Mouse (Mus musculus) cortical plate, adult 2 months (tissue): ENCODE data around the gene Ccdc3. TPM values are rescaled to one million over a fixed set of nuclear protein-coding genes. Genes with fewer than 3 reads are reported as not detected.

ENCODE experiments used
- H3K27ac ChIP-seq: fragments of 200-500 bp; 2 replicates; pipeline ENCODE4 v1.5.1; 2012; ENCODE audit warnings: low read length, control low read depth, inconsistent platforms; ENCODE audit not compliant: insufficient read depth
- H3K4me1 ChIP-seq: fragments of 200-500 bp; 2 replicates; pipeline ENCODE4 v1.6.1; 2011; ENCODE audit warnings: low read length; ENCODE audit not compliant: control insufficient read depth, insufficient read depth
- H3K4me3 ChIP-seq: fragments of 200-500 bp; 2 replicates; pipeline ENCODE4 v1.5.1; 2011; ENCODE audit warnings: mild to moderate bottlenecking, low read length, control low read depth; ENCODE audit not compliant: insufficient read depth
- CTCF ChIP-seq: fragments of 200-500 bp; IDR thresholded peaks from 2 replicates; pipeline ENCODE4 v1.5.1; 2011; ENCODE audit warnings: mild to moderate bottlenecking, control low read depth, low read length; ENCODE audit not compliant: insufficient read depth; ENCODE audit errors: extremely low read depth
- POLR2A ChIP-seq: fragments of 200-500 bp; IDR thresholded peaks from 2 replicates; pipeline ENCODE4 v1.6.1; 2011; ENCODE audit warnings: mild to moderate bottlenecking, low read length, control low read depth; ENCODE audit not compliant: insufficient read depth; ENCODE audit errors: extremely low read depth
- polyA plus RNA-seq: library from polyadenylated mRNA; depleted of rRNA; stranded (reverse); fragments of >200 nt; gene quantifications from 2 replicates; pipeline ENCODE4 v1.2.3, GENCODE M21; 2012

Ccdc3 gene
- polyA plus RNA-seq, 1 experiment, result 11.4 TPM

DNA sequence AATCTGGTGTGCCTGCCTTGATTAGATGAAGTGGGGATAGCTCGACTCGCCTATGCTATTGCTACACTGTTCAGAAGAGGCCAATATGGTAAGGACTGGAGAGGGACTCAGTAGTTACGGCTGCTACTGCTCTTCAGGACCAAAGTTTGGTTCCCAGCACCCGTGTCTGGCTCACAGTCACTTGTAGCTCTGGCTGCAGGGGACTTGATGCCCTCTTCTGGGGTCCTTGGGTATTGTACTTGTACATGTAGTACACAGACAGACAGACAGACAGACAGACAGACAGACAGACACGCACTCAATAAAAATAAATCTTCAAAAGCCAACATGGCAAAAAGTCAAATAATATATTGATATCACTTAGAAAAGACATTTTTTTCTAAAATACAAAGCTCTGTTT lies 17.1 kb downstream of the Ccdc3 start:
- H3K27ac ChIP-seq, result no peak overlapping the region
- TF ChIP-seq POLR2A, result no peak
- no peak for TF ChIP-seq CTCF
- no peaks in the 10 kb centered on the region for H3K4me1 ChIP-seq
- no peak overlapping the region for H3K4me3 ChIP-seq

DNA sequence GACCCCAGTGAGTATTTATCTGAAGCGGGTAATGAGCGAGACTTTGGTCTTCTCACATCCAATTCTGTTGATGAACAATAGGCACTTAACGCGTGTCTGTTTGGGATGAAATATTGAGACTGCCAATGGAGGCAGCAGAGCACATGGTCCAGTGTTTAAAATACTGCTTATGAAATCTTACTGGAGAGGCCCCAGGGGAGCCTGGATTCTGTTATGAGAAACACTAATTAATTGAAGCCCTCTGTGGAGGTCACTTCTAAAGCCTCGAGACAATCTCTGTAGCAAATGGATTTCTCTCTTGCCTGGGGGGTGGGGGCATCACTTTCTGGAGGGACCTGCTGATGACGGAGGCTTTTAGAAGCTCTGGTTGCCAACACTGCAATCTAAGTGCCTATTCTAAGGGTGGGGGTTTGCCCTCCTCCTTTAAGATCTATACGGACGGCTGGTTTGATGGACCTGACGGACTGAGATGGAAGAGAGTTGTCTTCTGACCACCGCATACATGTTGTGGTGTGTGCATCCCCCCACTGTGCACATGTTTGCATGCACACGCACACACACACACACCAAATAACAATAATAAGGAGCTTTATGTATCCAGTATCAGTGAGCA lies 22.8 kb downstream of the Ccdc3 start:
- TF ChIP-seq CTCF (no peak), POLR2A (no peak)
- Histone ChIP-seq H3K4me1 (peaks cover 6% of the 10 kb centered on the region; the same call in 1 of the 2 replicates), H3K4me3 (no peak overlapping the region), H3K27ac (no peak overlapping the region)

DNA sequence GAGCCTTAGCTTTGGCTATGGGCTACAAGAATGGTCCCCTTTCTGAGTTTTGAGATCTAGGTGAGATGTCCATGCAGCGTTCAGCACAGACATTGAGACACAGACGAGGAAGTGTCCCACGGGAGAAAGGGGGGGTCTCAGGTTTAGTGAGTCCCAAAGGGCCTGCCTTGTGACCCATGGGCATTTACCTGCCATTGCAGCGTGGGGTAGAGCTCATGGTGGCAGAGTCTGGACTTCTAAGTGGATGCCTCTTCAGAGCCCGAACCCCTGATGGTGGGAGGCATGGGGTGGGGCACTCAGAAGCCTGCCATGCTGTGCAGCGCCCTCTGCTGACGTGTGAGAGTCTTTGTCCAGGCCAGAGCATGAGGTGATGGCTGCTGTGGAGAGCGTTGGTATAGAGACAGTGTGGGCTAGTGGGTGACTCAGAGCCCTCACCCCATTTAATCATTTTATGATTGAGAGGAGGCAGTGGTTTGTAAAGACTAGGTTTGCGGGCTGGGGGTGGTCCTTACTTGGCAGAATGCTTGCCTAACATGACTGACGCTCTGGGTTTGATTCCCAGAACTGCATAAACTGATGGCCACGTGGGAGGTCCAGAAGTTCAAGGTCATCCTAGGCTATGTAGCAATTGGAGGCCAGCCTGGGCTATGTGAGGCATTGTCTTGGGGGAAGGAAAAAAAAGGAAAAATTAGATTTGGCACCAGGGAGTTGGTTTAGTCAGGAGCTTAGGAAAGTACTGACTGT lies 23.6 kb downstream of the Ccdc3 start:
- TF ChIP-seq POLR2A, result no peak
- 0 out of 2 replicates have a peak, but pooled peaks have one; percentile 32 for TF ChIP-seq CTCF
- Histone ChIP-seq H3K4me3 (no peak overlapping the region), H3K27ac (no peak overlapping the region), H3K4me1 (peaks cover 6% of the 10 kb centered on the region; the same call in 1 of the 2 replicates)

DNA sequence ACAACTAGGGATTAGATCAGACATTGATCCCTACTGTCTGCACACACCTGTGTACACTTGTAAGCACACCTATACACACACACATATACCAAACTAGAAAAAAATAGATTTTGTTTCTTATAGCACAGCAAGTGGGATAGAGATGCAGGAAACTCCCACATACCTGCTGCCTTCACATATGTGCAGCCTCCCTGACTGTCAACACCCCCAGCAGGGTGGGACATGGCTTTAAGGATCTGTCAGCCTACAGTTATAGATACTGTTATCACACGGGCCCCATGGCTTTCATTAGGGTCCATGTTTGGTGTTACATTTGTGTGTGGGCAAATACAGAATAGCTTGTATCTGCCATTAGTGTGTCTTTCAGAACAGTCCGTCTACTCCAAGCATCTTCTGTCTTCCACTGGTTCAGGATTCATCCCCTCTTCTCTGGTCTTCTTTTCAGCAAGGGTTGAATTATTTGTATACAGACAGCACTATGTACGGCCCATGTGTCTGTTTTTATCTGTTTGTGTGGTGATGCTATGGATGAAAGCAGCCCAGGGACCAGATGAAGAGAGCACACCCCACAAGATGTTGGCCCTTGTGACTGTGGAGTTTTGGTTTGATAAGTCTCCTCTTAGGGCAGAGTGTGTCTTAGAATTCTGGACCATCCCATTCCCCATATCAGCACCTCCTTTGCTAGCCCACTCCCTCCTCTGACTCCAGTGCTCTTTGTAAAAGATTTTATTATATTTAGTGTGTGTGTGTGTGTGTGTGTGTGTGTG lies 24.5 kb downstream of the Ccdc3 start:
- H3K4me1 ChIP-seq, result peaks cover 6% of the 10 kb centered on the region; the same call in 1 of the 2 replicates
- TF ChIP-seq CTCF, result no peak
- TF ChIP-seq POLR2A, result no peak
- H3K4me3 ChIP-seq, result no peak overlapping the region
- 0 out of 2 replicates have a peak overlapping the region, but pooled peaks have one; percentile 10 for H3K27ac ChIP-seq

DNA sequence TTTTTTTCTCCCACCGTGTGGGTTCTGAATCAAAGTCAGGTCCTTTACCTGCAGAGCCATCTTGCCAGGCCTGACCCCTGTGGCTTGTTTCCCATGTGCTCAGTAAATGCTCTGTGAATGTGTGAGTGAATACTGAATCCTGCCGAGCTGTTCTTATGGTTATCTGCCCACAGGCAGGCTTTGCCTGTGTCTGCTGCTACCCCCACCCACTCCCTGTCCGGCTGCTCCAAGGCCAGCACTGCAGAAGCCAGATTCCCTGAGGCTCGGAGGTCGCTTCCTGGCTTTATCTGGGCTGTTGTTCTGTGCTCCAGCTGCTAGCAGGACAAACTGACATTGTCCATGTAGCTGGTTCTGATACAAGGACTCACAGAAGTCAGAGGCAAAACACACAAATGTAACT lies 25.2 kb downstream of the Ccdc3 start:
- TF ChIP-seq POLR2A (no peak), CTCF (no peak)
- Histone ChIP-seq H3K27ac (peak overlapping the region; percentile 62; the same call in 1 of the 2 replicates), H3K4me3 (no peak overlapping the region), H3K4me1 (peaks cover 6% of the 10 kb centered on the region; the same call in 1 of the 2 replicates)

DNA sequence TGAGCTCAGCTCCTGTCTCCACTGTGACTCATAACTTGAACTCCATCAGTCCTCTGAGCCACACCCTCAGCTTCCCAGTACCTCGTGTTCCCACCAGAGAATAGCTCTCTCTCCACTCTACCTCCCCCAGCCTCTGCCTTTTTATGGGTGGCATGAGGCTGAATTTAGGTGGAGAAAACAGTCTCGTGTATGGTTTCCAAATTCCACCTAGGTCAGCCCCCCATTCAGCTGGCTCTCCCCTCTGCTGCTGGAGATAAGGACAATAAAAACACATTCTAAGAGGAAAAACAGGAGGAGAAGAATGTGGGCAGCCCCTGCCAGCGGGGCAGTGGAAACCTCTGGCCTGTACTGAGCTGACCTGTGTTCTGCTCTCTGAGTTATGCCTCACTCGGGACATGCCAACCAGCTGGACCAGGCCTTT lies 28.4 kb downstream of the Ccdc3 start:
- TF ChIP-seq POLR2A, result no peak
- TF ChIP-seq CTCF, result no peak
- Histone ChIP-seq H3K4me1 (peaks cover 7% of the 10 kb centered on the region; the same call in 1 of the 2 replicates), H3K27ac (no peak overlapping the region), H3K4me3 (no peak overlapping the region)

DNA sequence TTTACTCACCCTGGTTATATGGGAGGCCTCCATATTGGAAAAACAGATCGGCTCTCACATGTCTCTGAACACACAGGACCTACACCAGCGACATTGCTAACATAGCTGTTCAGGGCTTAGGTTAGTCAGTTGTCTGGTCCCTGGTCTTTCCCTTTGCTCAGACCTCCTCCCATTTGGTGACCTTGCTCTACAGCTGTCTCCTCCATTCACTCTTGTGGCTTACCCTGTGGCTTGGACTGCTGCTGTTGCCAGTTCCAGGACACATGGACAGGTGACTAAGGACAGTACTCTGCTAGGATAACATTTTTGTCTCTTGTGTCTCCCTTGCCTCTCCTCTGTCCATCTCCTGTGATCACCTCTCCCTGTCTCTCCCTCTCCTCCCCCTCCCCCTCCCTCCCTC lies 29.2 kb downstream of the Ccdc3 start:
- Histone ChIP-seq H3K4me1 (peaks cover 6% of the 10 kb centered on the region; the same call in 1 of the 2 replicates), H3K4me3 (no peak overlapping the region), H3K27ac (no peak overlapping the region)
- no peak for TF ChIP-seq CTCF
- TF ChIP-seq POLR2A, result no peak

DNA sequence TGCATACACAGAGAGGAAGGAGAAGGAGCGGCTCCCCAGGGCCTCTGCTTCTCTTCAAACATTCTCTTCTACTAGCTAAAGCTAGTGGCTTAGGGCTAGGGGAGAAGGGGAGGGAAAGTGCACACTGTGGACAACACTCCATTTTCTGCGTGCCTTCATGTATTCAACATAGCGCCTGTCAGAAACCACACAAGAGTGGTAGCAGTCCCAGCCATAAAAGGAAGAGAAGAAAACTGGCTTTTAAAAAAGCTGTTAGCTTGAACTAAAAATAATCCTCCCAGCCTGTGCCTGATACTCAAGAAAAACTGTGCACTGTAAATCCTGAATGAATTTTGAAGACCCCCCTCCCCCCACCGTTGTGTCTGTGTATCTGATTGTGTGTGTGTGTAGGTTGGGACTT lies 33.2 kb downstream of the Ccdc3 start:
- H3K27ac ChIP-seq, result no peak overlapping the region
- TF ChIP-seq POLR2A, result no peak
- no peak for TF ChIP-seq CTCF
- peaks cover 1% of the 10 kb centered on the region; the same call in 1 of the 2 replicates for H3K4me1 ChIP-seq
- H3K4me3 ChIP-seq, result no peak overlapping the region

DNA sequence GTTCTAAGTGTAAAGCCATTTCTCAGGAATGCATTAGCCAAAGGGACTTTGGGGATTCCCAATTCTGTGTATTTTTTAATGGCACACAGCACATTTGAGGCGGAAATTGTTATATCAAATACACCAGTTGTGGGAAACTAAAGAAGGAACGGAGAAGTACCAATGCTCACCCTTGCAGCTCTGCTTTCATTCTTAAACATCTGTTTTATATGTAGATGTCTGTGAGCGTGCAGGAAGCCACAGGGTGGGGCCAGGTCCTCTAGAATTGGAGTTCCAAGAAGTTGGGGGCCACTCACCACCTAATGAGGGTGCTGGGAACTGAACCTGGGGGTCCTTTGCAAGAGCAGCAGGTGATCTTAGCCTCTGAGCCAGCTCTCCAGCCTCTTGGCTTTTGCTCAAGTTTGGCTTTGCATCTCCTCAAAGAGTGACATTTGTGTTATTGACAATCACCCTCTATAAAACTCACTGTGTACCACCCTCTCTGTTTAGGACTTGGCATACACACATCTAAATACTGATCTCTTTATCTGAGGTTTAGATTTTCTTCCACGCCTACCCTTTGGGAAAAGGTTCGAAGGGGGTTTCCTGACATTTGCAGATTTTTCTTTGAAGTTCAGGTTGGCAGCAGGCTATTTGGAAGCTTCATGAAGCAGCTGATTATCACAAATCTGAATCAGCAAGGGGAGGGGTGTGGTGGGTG lies 33.9 kb downstream of the Ccdc3 start:
- TF ChIP-seq POLR2A, result no peak
- no peak for TF ChIP-seq CTCF
- Histone ChIP-seq H3K27ac (no peak overlapping the region), H3K4me1 (peaks cover 1% of the 10 kb centered on the region; the same call in 1 of the 2 replicates), H3K4me3 (no peak overlapping the region)
